Mouse (Mus musculus) neural tube, embryonic 10.5 days (tissue): ENCODE measurements at regions not wholly inside any gene's neighbourhood (a gene's known extent, or its start where the extent isn't known, plus 50 kb on each side); places are given as distances from the start of the nearest gene placed in this dataset.

Experiments used
- DNase-seq: peaks from one replicate; pipeline ENCODE4 v3.0.0-alpha.2; 2017; ENCODE audit warnings: low spot score; ENCODE audit errors: extremely low spot score

GRCm38 (mm10) chr7:117734994-117735698, 354.4 kb downstream of the Xylt1 start:
- no peak for DNase-seq

DNA sequence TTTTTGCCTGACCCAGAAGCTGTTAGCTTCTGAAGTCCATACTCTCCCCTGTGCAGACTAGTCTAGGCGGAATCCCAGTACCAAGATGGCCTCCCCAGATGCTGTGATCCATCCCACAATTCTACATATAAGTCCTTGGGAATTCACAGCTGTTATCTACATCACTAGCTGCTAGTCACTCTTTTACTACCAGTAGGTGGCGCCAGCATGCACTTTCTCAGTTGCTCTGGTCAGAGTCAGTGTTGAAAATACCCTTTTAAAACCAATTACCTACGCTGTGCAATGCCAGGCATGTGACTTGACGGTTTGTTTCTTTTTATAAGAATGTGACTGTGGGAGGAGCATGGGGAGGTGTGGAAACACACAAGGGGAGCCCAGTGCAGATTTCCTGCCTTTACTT, 348.3 kb downstream of the Xylt1 start:
- no peak for DNase-seq
